Comparison of ENCODE assay signal across 14 mouse cellular contexts in genomic region chr2:85131226-85131625, GRCm38 (mm10). TPM values are rescaled to one million over a fixed set of nuclear protein-coding genes. Genes with fewer than 3 reads are reported as not detected.
DNase-seq lines count a peak whose midpoint lies in the region; ATAC-seq and TF ChIP-seq lines count a peak whose summit lies in the region.
"Had no signal": no experiment of that assay in that cellular context is flagged by ENCODE, and none has a peak within 500 bp of the region (broad histone marks: within the 10 kb centered on the region; RNA-seq: fewer than 3 reads in every experiment).

No protein-coding gene starts in this region.

- peaks cover 26% of the 10 kb centered on the region for H3K4me1 ChIP-seq in heart, embryonic 12.5 days (replicated peaks)
- no peaks in the 10 kb centered on the region for H3K4me1 ChIP-seq in lung, embryonic 16.5 days (replicated peaks; ENCODE audit: control insufficient read depth, insufficient read depth, low read length)
- H3K4me1 ChIP-seq in embryonic facial prominence, embryonic 10.5 days: peaks cover 24% of the 10 kb centered on the region
- H3K4me1 ChIP-seq in liver, embryonic 14.5 days (replicated peaks; ENCODE audit: control insufficient read depth in 2 of 2, insufficient read depth in 2 of 2, low read length in 1 of 2): peaks cover 11 to 23% of the 10 kb centered on the region in 2 experiments

- H3K36me3 ChIP-seq in heart, embryonic 12.5 days: no peaks in the 10 kb centered on the region
- H3K36me3 ChIP-seq in lung, embryonic 16.5 days (ENCODE audit: control insufficient read depth, insufficient read depth, low read length): no peaks in the 10 kb centered on the region
- H3K36me3 ChIP-seq in embryonic facial prominence, embryonic 10.5 days (replicated peaks): no peaks in the 10 kb centered on the region
- no peaks in the 10 kb centered on the region for H3K36me3 ChIP-seq in liver, embryonic 14.5 days (replicated peaks; ENCODE audit: control insufficient read depth, insufficient read depth, low read depth)
- H3K36me3 ChIP-seq: embryonic facial prominence, embryonic 13.5 days had no signal

- peak overlapping the region; percentile 60 for H3K27ac ChIP-seq in heart, embryonic 12.5 days (ENCODE audit: poor library complexity, severe bottlenecking)
- H3K27ac ChIP-seq in lung, embryonic 16.5 days (ENCODE audit: low read length): peak overlapping the region; percentile 77
- H3K27ac ChIP-seq in embryonic facial prominence, embryonic 10.5 days (replicated peaks): 0 out of 2 replicates have a peak overlapping the region, but pooled peaks have one; percentile 35
- H3K27ac ChIP-seq in liver, embryonic 14.5 days: no peak overlapping the region
- H3K27ac ChIP-seq: embryonic facial prominence, embryonic 13.5 days had no signal

- peaks cover 2% of the 10 kb centered on the region for H3K9me3 ChIP-seq in heart, embryonic 12.5 days (replicated peaks)
- no peaks in the 10 kb centered on the region for H3K9me3 ChIP-seq in lung, embryonic 16.5 days (ENCODE audit: control insufficient read depth, low read length)
- H3K9me3 ChIP-seq in embryonic facial prominence, embryonic 10.5 days: no peaks in the 10 kb centered on the region
- H3K9me3 ChIP-seq in liver, embryonic 14.5 days (ENCODE audit: control insufficient read depth, low read length): no peaks in the 10 kb centered on the region
- H3K9me3 ChIP-seq: embryonic facial prominence, embryonic 13.5 days had no signal

- 9% methylated on average over 2 of the region's 2 CpGs for WGBS in heart, embryonic 12.5 days
- WGBS in lung, embryonic 16.5 days: 25% methylated on average over 2 of the region's 2 CpGs
- WGBS in embryonic facial prominence, embryonic 10.5 days: 22% methylated on average over 2 of the region's 2 CpGs
- WGBS in liver, embryonic 14.5 days (ENCODE audit: insufficient replicate concordance): 8% methylated on average over 2 of the region's 2 CpGs

- no peak overlapping the region for H3K9ac ChIP-seq in heart, embryonic 12.5 days
- no peak overlapping the region for H3K9ac ChIP-seq in lung, embryonic 16.5 days (ENCODE audit: low read length)
- H3K9ac ChIP-seq in liver, embryonic 14.5 days (replicated peaks): no peak overlapping the region
- H3K9ac ChIP-seq: embryonic facial prominence, embryonic 13.5 days had no signal

- ATAC-seq in heart, embryonic 12.5 days (ENCODE audit: insufficient number of reproducible peaks, low FRiP score): no peak
- ATAC-seq in lung, embryonic 16.5 days (ENCODE audit: low read depth): no peak
- peak; percentile 77 for ATAC-seq in liver, embryonic 14.5 days (ENCODE audit: insufficient read depth)
- ATAC-seq: forebrain, embryonic 14.5 days had no signal

- H3K4me2 ChIP-seq in heart, embryonic 12.5 days: no peak overlapping the region
- H3K4me2 ChIP-seq in lung, embryonic 16.5 days (ENCODE audit: low read depth, low read length): no peak overlapping the region
- H3K4me2 ChIP-seq in liver, embryonic 14.5 days (ENCODE audit: low read depth): 0 out of 2 replicates have a peak overlapping the region, but pooled peaks have one; percentile 11
- H3K4me2 ChIP-seq: embryonic facial prominence, embryonic 13.5 days had no signal

- no peak overlapping the region for H3K4me3 ChIP-seq in heart, embryonic 12.5 days
- no peak overlapping the region for H3K4me3 ChIP-seq in lung, embryonic 16.5 days (ENCODE audit: low read length)
- no peak overlapping the region for H3K4me3 ChIP-seq in embryonic facial prominence, embryonic 10.5 days
- H3K4me3 ChIP-seq in liver, embryonic 14.5 days (ENCODE audit: insufficient read depth in 1 of 2, low read depth in 2 of 2, low read length in 2 of 2): no peak overlapping the region
- H3K4me3 ChIP-seq: embryonic facial prominence, embryonic 13.5 days; myocyte had no signal

- TF ChIP-seq CTCF in liver, embryonic 14.5 days (IDR thresholded peaks at IDR 0.05; ENCODE audit: low read depth): no peak

- TF ChIP-seq EP300 in liver, embryonic 14.5 days (IDR thresholded peaks at IDR 0.05; ENCODE audit: low read depth): peak; percentile 49

- no peaks in the 10 kb centered on the region for H3K27me3 ChIP-seq in heart, embryonic 12.5 days (replicated peaks)
- no peaks in the 10 kb centered on the region for H3K27me3 ChIP-seq in lung, embryonic 16.5 days (ENCODE audit: control insufficient read depth, insufficient read depth, low read depth, low read length)
- H3K27me3 ChIP-seq in embryonic facial prominence, embryonic 10.5 days (replicated peaks; ENCODE audit: low read depth, poor library complexity, severe bottlenecking): no peaks in the 10 kb centered on the region
- H3K27me3 ChIP-seq in liver, embryonic 14.5 days (ENCODE audit: control insufficient read depth, insufficient read depth, low read length): peaks cover 3% of the 10 kb centered on the region; the same call in 1 of the 2 replicates
- H3K27me3 ChIP-seq: embryonic facial prominence, embryonic 13.5 days had no signal

- no peak for DNase-seq in heart, adult 18-20 months
- DNase-seq in lung, adult 18-20 months: no peak
- DNase-seq in embryonic facial prominence, embryonic 10.5 days (ENCODE audit: low spot score): no peak
- peak in 1 of 3 experiments; percentile 4 for DNase-seq in liver, embryonic 14.5 days (ENCODE audit: low read depth in 3 of 3, low spot score in 3 of 3)
- no peak for DNase-seq in kidney, postnatal 36 days
- DNase-seq: cerebellum, postnatal 25 days; kidney, adult 11 months; left cerebral cortex, postnatal 4 days had no signal

RNA-seq across cellular contexts. Expression of gene Aplnr, which starts 4.8 kb away (rescaled TPM):
- 8.5 and 8.6 TPM in 2 replicates for polyA plus RNA-seq in heart, embryonic 12.5 days (2016; fragmentation: Nextera tagmentation; extraction: Ambion mirVana)
- 10 to 100 TPM in 1 of 2 experiments, 1 to 10 TPM in 1; 5.7 to 11.3 TPM for total RNA-seq in heart, adult 18-20 months (2021)
- polyA plus RNA-seq in lung, embryonic 16.5 days (2015; fragmentation: Nextera tagmentation; extraction: Ambion mirVana): 172 and 194 TPM in 2 replicates
- 40.2 and 42.2 TPM in 2 replicates for polyA plus RNA-seq in embryonic facial prominence, embryonic 10.5 days (2016; fragmentation: Nextera tagmentation; extraction: Ambion mirVana)
- 0.63 and 0.76 TPM in 2 replicates for polyA plus RNA-seq in liver, embryonic 14.5 days (2012; rRNA removed)
- polyA plus RNA-seq in liver, embryonic 14.5 days (2014; fragmentation: Nextera tagmentation; extraction: Ambion mirVana): 0.88 and 1.3 TPM in 2 replicates
- total RNA-seq: hematopoietic stem cell, adult 5-6 weeks had no signal
